Mouse (Mus musculus) CH12.LX (cell line): ENCODE results near the gene Slc9a9. TPM values are rescaled to one million over a fixed set of nuclear protein-coding genes. Genes with fewer than 3 reads are reported as not detected.

Experiments used
- DNase-seq: peaks from one replicate; pipeline ENCODE4 v3.0.0-alpha.2; 2013; ENCODE audit errors: extremely low read depth
- H3K27ac ChIP-seq: 2 replicates; pipeline ENCODE4 v1.5.1; 2012; ENCODE audit warnings: low read depth, mild to moderate bottlenecking, control low read depth, moderate library complexity; ENCODE audit not compliant: insufficient read depth
- H3K27me3 ChIP-seq: replicated peaks from 2 replicates; pipeline ENCODE3; 2012; ENCODE audit warnings: inconsistent platforms
- H3K36me3 ChIP-seq, 2 experiments: replicated peaks in 1 of 2; 2 replicates each; pipeline versions ENCODE3 to v1.6.1; 2012; ENCODE audit warnings: inconsistent platforms in 1 of 2, low read length in 1 of 2, mild to moderate bottlenecking in 1 of 2, mixed read lengths in 1 of 2, moderate library complexity in 1 of 2; ENCODE audit not compliant: control insufficient read depth in 1 of 2, insufficient read depth in 1 of 2
- H3K4me1 ChIP-seq, 2 experiments: 2 replicates each; pipeline ENCODE4 v1.6.1; 2012; ENCODE audit warnings: inconsistent platforms in 1 of 2, moderate library complexity in 1 of 2; ENCODE audit not compliant: insufficient read depth in 2 of 2, control insufficient read depth in 1 of 2
- H3K4me2 ChIP-seq: 2 replicates; pipeline ENCODE4 v1.6.1; 2012; ENCODE audit warnings: low read depth, mild to moderate bottlenecking, control low read depth; ENCODE audit not compliant: poor library complexity, insufficient read depth, severe bottlenecking
- H3K4me3 ChIP-seq, 3 experiments: fragments of 150-350 bp in 1 of 3; sonication (generic) in 1 of 3; replicated peaks in 1 of 3; 2 replicates each; pipeline versions ENCODE3 to v1.5.1; 2011 to 2012; ENCODE audit warnings: low read depth in 2 of 3, low read length in 2 of 3, mild to moderate bottlenecking in 2 of 3, moderate library complexity in 2 of 3, control low read depth in 1 of 3, improper control_type of control experiment in 1 of 3, inconsistent platforms in 1 of 3, mixed read lengths in 1 of 3; ENCODE audit not compliant: poor library complexity in 1 of 3
- H3K79me2 ChIP-seq: replicated peaks from 2 replicates; pipeline ENCODE4 v1.6.1; 2012; ENCODE audit warnings: mild to moderate bottlenecking, moderate library complexity; ENCODE audit not compliant: control insufficient read depth, poor library complexity, insufficient read depth, severe bottlenecking; ENCODE audit errors: extremely low read depth
- H3K9ac ChIP-seq: 2 replicates; pipeline ENCODE4 v1.6.1; 2012; ENCODE audit warnings: low read depth, mild to moderate bottlenecking, control low read depth, moderate library complexity; ENCODE audit not compliant: insufficient read depth
- H3K9me3 ChIP-seq: replicated peaks from 2 replicates; pipeline ENCODE3; 2012; ENCODE audit warnings: low read length, inconsistent platforms, mixed read lengths
- CHD1 ChIP-seq: IDR thresholded peaks from 2 replicates; pipeline ENCODE4 v1.6.1; 2012; ENCODE audit warnings: low read depth, low read length, improper control_type of control experiment, inconsistent platforms
- E2F4 ChIP-seq: IDR thresholded peaks from 2 replicates; pipeline ENCODE4 v1.6.1; 2011; ENCODE audit warnings: low read depth, low read length, improper control_type of control experiment; ENCODE audit not compliant: insufficient replicate concordance
- EP300 ChIP-seq: IDR thresholded peaks from 2 replicates; pipeline ENCODE4 v1.6.1; 2011; ENCODE audit warnings: low read length, improper control_type of control experiment
- GABPA ChIP-seq: IDR thresholded peaks from 2 replicates; pipeline ENCODE4 v1.6.1; 2012; ENCODE audit warnings: low read depth, low read length, improper control_type of control experiment, inconsistent platforms; ENCODE audit not compliant: insufficient replicate concordance
- HCFC1 ChIP-seq: IDR thresholded peaks from 2 replicates; pipeline ENCODE4 v1.6.1; 2012; ENCODE audit warnings: low read depth, mild to moderate bottlenecking, inconsistent platforms, low read length, improper control_type of control experiment
- JUN ChIP-seq: IDR thresholded peaks from 2 replicates; pipeline ENCODE4 v1.6.1; 2011; ENCODE audit warnings: low read depth, mild to moderate bottlenecking, low read length, improper control_type of control experiment, moderate library complexity; ENCODE audit not compliant: insufficient read depth
- MAFK ChIP-seq: IDR thresholded peaks from 2 replicates; pipeline ENCODE4 v1.6.1; 2011; ENCODE audit warnings: low read length, improper control_type of control experiment; ENCODE audit not compliant: insufficient replicate concordance
- MAX ChIP-seq: IDR thresholded peaks from 2 replicates; pipeline ENCODE4 v1.6.1; 2011; ENCODE audit warnings: low read length, improper control_type of control experiment
- MAZ ChIP-seq: IDR thresholded peaks from 2 replicates; pipeline ENCODE4 v1.6.1; 2012; ENCODE audit warnings: low read depth, mild to moderate bottlenecking, inconsistent platforms, low read length, improper control_type of control experiment, moderate library complexity
- MEF2A ChIP-seq: IDR thresholded peaks from 2 replicates; pipeline ENCODE4 v1.6.1; 2014; ENCODE audit warnings: low read depth, mild to moderate bottlenecking, inconsistent platforms, low read length, improper control_type of control experiment, borderline replicate concordance
- NRF1 ChIP-seq: IDR thresholded peaks from 2 replicates; pipeline ENCODE4 v1.6.1; 2014; ENCODE audit warnings: low read depth, mild to moderate bottlenecking, inconsistent platforms, low read length, improper control_type of control experiment, moderate library complexity
- PAX5 ChIP-seq: IDR thresholded peaks from 2 replicates; pipeline ENCODE4 v1.6.1; 2012; ENCODE audit warnings: low read length, inconsistent platforms, mixed read lengths
- RAD21 ChIP-seq: IDR thresholded peaks from 2 replicates; pipeline ENCODE4 v1.6.1; 2011; ENCODE audit warnings: low read depth, mild to moderate bottlenecking, low read length, improper control_type of control experiment, moderate library complexity
- SIN3A ChIP-seq: IDR thresholded peaks from 2 replicates; pipeline ENCODE4 v1.6.1; 2012; ENCODE audit warnings: low read length, improper control_type of control experiment, inconsistent platforms
- TBP ChIP-seq: conservative IDR thresholded peaks from 2 replicates; pipeline ENCODE4 v1.6.1; 2011; ENCODE audit warnings: low read depth, low read length, improper control_type of control experiment
- TCF12 ChIP-seq: IDR thresholded peaks from 2 replicates; pipeline ENCODE4 v1.6.1; 2014; ENCODE audit warnings: low read depth, mild to moderate bottlenecking, inconsistent platforms, low read length, improper control_type of control experiment
- UBTF ChIP-seq: IDR thresholded peaks from 2 replicates; pipeline ENCODE4 v1.6.1; 2012; ENCODE audit warnings: low read depth, mild to moderate bottlenecking, inconsistent platforms, low read length, improper control_type of control experiment, moderate library complexity
- ZKSCAN1 ChIP-seq: IDR thresholded peaks from 2 replicates; pipeline ENCODE4 v1.6.1; 2012; ENCODE audit warnings: low read depth, inconsistent platforms, low read length, improper control_type of control experiment, borderline replicate concordance
- ZMIZ1 ChIP-seq: IDR thresholded peaks from 2 replicates; pipeline ENCODE4 v1.6.1; 2012; ENCODE audit warnings: low read depth, mild to moderate bottlenecking, inconsistent platforms, low read length, improper control_type of control experiment
- dilution Hi-C: fragments of 300-500 bp; cut with MboI; formaldehyde crosslinking; loops from 2 replicates; pipeline ENCODE4 v1.14.3; 2020; ENCODE audit warnings: low sequenced_read_pairs; ENCODE audit not compliant: extremely low pct_unique_long_range_greater_than_20kb, extremely low pct_ligation_motif_present
- in situ Hi-C: fragments of 300-500 bp; cut with MboI; formaldehyde crosslinking; loops from 3 replicates; pipeline ENCODE4 v1.14.3; 2019; ENCODE audit warnings: low sequenced_read_pairs, low pct_ligation_motif_present, low pct_unique_long_range_greater_than_20kb, mixed read lengths
- polyA plus RNA-seq: library from polyadenylated mRNA; unstranded; fragments of >175 nt; gene quantifications from 2 replicates; pipeline ENCODE4 v1.2.1, GENCODE M21; 2012; ENCODE audit warnings: low read depth; ENCODE audit not compliant: insufficient read length
- total RNA-seq, 2 experiments: library from RNA; depleted of rRNA; stranded (reverse); fragments of 300-350 nt in 1 of 2; fragments of >200 nt in 1 of 2; gene quantifications; 2 replicates each; pipeline ENCODE4 v1.2.3; 2012 to 2014

Gene Slc9a9
- total and polyA plus RNA-seq, 3 experiments: not detected

DNA sequence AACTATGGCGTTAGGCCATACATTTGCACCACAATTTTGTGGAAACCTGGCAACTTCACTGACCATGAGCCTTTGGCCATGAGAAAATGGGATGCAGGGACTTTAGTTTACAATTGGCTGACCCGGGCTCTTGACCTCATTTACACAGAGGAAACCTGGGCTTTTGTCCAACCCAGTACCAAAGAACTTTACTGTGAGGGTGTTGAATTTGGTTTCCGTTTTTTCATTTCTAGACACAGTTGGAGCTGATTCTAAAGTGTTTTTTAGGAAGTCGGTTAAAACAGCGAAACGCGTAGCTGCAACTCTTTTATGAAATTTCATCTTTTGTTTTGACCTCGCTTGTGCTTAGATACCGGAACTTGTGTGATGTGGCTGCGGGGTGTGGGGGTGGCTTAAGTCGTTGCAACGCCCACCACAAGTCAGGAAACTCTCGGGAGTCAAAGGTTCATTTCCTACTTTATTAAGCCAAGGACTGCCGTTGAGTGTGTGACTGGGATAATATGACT lies 402.8 kb downstream of the Slc9a9 start:
- DNase-seq: no peak
- Histone ChIP-seq H3K79me2 (no peaks in the 10 kb centered on the region), H3K27ac (no peak overlapping the region), H3K4me1 (no peaks in the 10 kb centered on the region), H3K9me3 (peaks cover 80% of the 10 kb centered on the region), H3K4me3 (no peak overlapping the region), H3K27me3 (no peaks in the 10 kb centered on the region), H3K9ac (no peak overlapping the region), H3K36me3 (no peaks in the 10 kb centered on the region), H3K4me2 (no peak overlapping the region)
- TF ChIP-seq RAD21 (no peak), CHD1 (no peak), HCFC1 (no peak), TBP (no peak), EP300 (no peak), TCF12 (no peak), MAZ (no peak), ZKSCAN1 (no peak), MAFK (no peak)
- dilution Hi-C loops (no loop called here), in situ Hi-C loops (no loop called here)

GRCm38 (mm10) chr9:95073691-95074090 lies 404.0 kb downstream of the Slc9a9 start:
- no peaks in the 10 kb centered on the region for H3K4me1 ChIP-seq
- no peak overlapping the region for H3K9ac ChIP-seq
- dilution Hi-C loops (no loop called here), in situ Hi-C loops (no loop called here)
- H3K4me3 ChIP-seq: no peak overlapping the region
- H3K79me2 ChIP-seq: no peaks in the 10 kb centered on the region
- DNase-seq: no peak
- H3K9me3 ChIP-seq: peaks cover 80% of the 10 kb centered on the region
- no peak overlapping the region for H3K27ac ChIP-seq
- H3K4me2 ChIP-seq: no peak overlapping the region
- no peak for TF ChIP-seq MAFK
- TF ChIP-seq ZMIZ1: no peak
- no peak for TF ChIP-seq TBP
- TF ChIP-seq MAZ: no peak
- H3K27me3 ChIP-seq: no peaks in the 10 kb centered on the region
- H3K36me3 ChIP-seq: no peaks in the 10 kb centered on the region

GRCm38 (mm10) chr9:95075856-95076255 lies 406.1 kb downstream of the Slc9a9 start:
- Histone ChIP-seq H3K9me3 (peaks cover 79% of the 10 kb centered on the region), H3K4me3 (no peak overlapping the region), H3K4me2 (no peak overlapping the region), H3K4me1 (no peaks in the 10 kb centered on the region), H3K9ac (no peak overlapping the region)
- TF ChIP-seq MAX (no peak), UBTF (no peak), E2F4 (no peak), MEF2A (no peak), PAX5 (no peak), RAD21 (no peak), JUN (no peak), GABPA (no peak), NRF1 (no peak), SIN3A (no peak)
- TF ChIP-seq, all 38 proteins: peak for 0
- Histone ChIP-seq H3K36me3 (no peaks in the 10 kb centered on the region), H3K27me3 (no peaks in the 10 kb centered on the region), H3K79me2 (no peaks in the 10 kb centered on the region), H3K27ac (no peak overlapping the region)
- DNase-seq: no peak
- in situ Hi-C loops: no loop called here
- dilution Hi-C loops: no loop called here
